Mouse (Mus musculus) megakaryocyte, embryonic 14.5 days (primary cell): ENCODE data around the gene Prss32. TPM values are rescaled to one million over a fixed set of nuclear protein-coding genes. Genes with fewer than 3 reads are reported as not detected.

Experiments used
- H3K27me3 ChIP-seq: replicated peaks from 2 replicates; pipeline ENCODE3; 2012; ENCODE audit warnings: inconsistent platforms
- H3K36me3 ChIP-seq: replicated peaks from 2 replicates; pipeline ENCODE3; 2012; ENCODE audit warnings: low read length, inconsistent platforms, mixed read lengths
- H3K4me1 ChIP-seq: 2 replicates; pipeline ENCODE4 v1.6.1; 2012; ENCODE audit warnings: inconsistent platforms
- H3K4me3 ChIP-seq: replicated peaks from 2 replicates; pipeline ENCODE3; 2012; ENCODE audit warnings: moderate library complexity, mild to moderate bottlenecking, inconsistent platforms
- H3K9me3 ChIP-seq: 2 replicates; pipeline ENCODE4 v1.6.1; 2012; ENCODE audit warnings: inconsistent platforms
- FLI1 ChIP-seq: IDR thresholded peaks from 2 replicates; pipeline ENCODE4 v1.6.1; 2012; ENCODE audit warnings: low read length, inconsistent platforms, mixed read lengths
- GATA1 ChIP-seq: IDR thresholded peaks from 3 replicates; pipeline ENCODE4 v1.6.1; 2012; ENCODE audit warnings: mixed read lengths, low read length, inconsistent platforms, borderline replicate concordance
- polyA plus RNA-seq: library from polyadenylated mRNA; stranded (reverse); fragments of >175 nt; gene quantifications from 2 replicates; pipeline ENCODE4 v1.2.3, GENCODE M21; 2012; ENCODE audit warnings: low replicate concordance; ENCODE audit not compliant: insufficient read depth

Gene Prss32
- not detected in 2 replicates for polyA plus RNA-seq

GRCm38 (mm10) chr17:23843812-23844273, at the start of gene Prss32, which contains the start of gene Prss41:
Gene Prss32 (plus strand): TSS chr17:23843855.
Gene Prss41 (minus strand): TSS chr17:23844172.
- H3K4me3 ChIP-seq = peak within 1 kb of the TSS; percentile 87
- peaks cover 7% of the 10 kb centered on the region for H3K27me3 ChIP-seq
- H3K4me1 ChIP-seq = peaks cover 10% of the 10 kb centered on the region
- 0 out of 2 replicates have a peak, but pooled peaks cover 4% of the 10 kb centered on the region for H3K9me3 ChIP-seq
- no peaks in the 10 kb centered on the region for H3K36me3 ChIP-seq
- TF ChIP-seq FLI1 (no peak), GATA1 (no peak)

- no peaks in the 10 kb centered on the region for H3K36me3 ChIP-seq
- TF ChIP-seq FLI1 (no peak), GATA1 (no peak)
- H3K4me1 ChIP-seq = peaks cover 41% of the 10 kb centered on the region
- H3K4me3 ChIP-seq = no peak overlapping the region
- H3K27me3 ChIP-seq = no peaks in the 10 kb centered on the region
- H3K9me3 ChIP-seq = no peaks in the 10 kb centered on the region
Measured at GRCm38 (mm10) chr17:23795323-23795722, 48.3 kb upstream of the Prss32 start.

- H3K27me3 ChIP-seq = no peaks in the 10 kb centered on the region
- H3K36me3 ChIP-seq = no peaks in the 10 kb centered on the region
- peaks cover 28% of the 10 kb centered on the region for H3K4me1 ChIP-seq
- H3K9me3 ChIP-seq = no peaks in the 10 kb centered on the region
- TF ChIP-seq GATA1 (no peak), FLI1 (no peak)
- H3K4me3 ChIP-seq = no peak overlapping the region
Measured at GRCm38 (mm10) chr17:23797316-23797715, 46.3 kb upstream of the Prss32 start.

GRCm38 (mm10) chr17:23801627-23802026, 42.0 kb upstream of the Prss32 start:
- peaks cover 39% of the 10 kb centered on the region for H3K4me1 ChIP-seq
- H3K27me3 ChIP-seq = no peaks in the 10 kb centered on the region
- peak overlapping the region; percentile 62 for H3K4me3 ChIP-seq
- no peaks in the 10 kb centered on the region for H3K9me3 ChIP-seq
- TF ChIP-seq FLI1 = no peak
- no peak for TF ChIP-seq GATA1
- H3K36me3 ChIP-seq = peaks cover 11% of the 10 kb centered on the region

- no peaks in the 10 kb centered on the region for H3K27me3 ChIP-seq
- TF ChIP-seq GATA1 (no peak), FLI1 (no peak)
- peaks cover 23% of the 10 kb centered on the region for H3K36me3 ChIP-seq
- H3K4me3 ChIP-seq = peak overlapping the region; percentile 95
- H3K9me3 ChIP-seq = no peaks in the 10 kb centered on the region
- H3K4me1 ChIP-seq = peaks cover 41% of the 10 kb centered on the region
Measured at GRCm38 (mm10) chr17:23802746-23803365, 40.8 kb upstream of the Prss32 start.

- H3K27me3 ChIP-seq = no peaks in the 10 kb centered on the region
- peak overlapping the region; percentile 95 for H3K4me3 ChIP-seq
- H3K9me3 ChIP-seq = no peaks in the 10 kb centered on the region
- peaks cover 36% of the 10 kb centered on the region for H3K4me1 ChIP-seq
- TF ChIP-seq GATA1 (no peak), FLI1 (no peak)
- peaks cover 30% of the 10 kb centered on the region for H3K36me3 ChIP-seq
Measured at GRCm38 (mm10) chr17:23803366-23804041, 40.2 kb upstream of the Prss32 start.

GRCm38 (mm10) chr17:23804426-23805085, 39.1 kb upstream of the Prss32 start:
- peak overlapping the region; percentile 95 for H3K4me3 ChIP-seq
- H3K36me3 ChIP-seq = peaks cover 40% of the 10 kb centered on the region
- TF ChIP-seq GATA1 (no peak), FLI1 (no peak)
- H3K4me1 ChIP-seq = peaks cover 31% of the 10 kb centered on the region
- no peaks in the 10 kb centered on the region for H3K9me3 ChIP-seq
- H3K27me3 ChIP-seq = no peaks in the 10 kb centered on the region

GRCm38 (mm10) chr17:23806867-23807266, 36.8 kb upstream of the Prss32 start:
- Histone ChIP-seq H3K36me3 (peaks cover 63% of the 10 kb centered on the region), H3K9me3 (no peaks in the 10 kb centered on the region), H3K4me3 (peak overlapping the region; percentile 72), H3K4me1 (peaks cover 27% of the 10 kb centered on the region), H3K27me3 (no peaks in the 10 kb centered on the region)
- TF ChIP-seq GATA1 (no peak), FLI1 (no peak)

GRCm38 (mm10) chr17:23807918-23808317, 35.7 kb upstream of the Prss32 start:
- Histone ChIP-seq H3K27me3 (no peaks in the 10 kb centered on the region), H3K9me3 (no peaks in the 10 kb centered on the region), H3K4me1 (peaks cover 27% of the 10 kb centered on the region), H3K36me3 (peaks cover 74% of the 10 kb centered on the region), H3K4me3 (no peak overlapping the region)
- TF ChIP-seq FLI1 (no peak), GATA1 (no peak)
